Comparison of ENCODE assay signal across 20 mouse cellular contexts in genomic region chr15:80124651-80125050, GRCm38 (mm10). TPM values are rescaled to one million over a fixed set of nuclear protein-coding genes. Genes with fewer than 3 reads are reported as not detected.
DNase-seq lines count a peak whose midpoint lies in the region; ATAC-seq and TF ChIP-seq lines count a peak whose summit lies in the region.
"Had no signal": no experiment of that assay in that cellular context is flagged by ENCODE, and none has a peak within 500 bp of the region (broad histone marks: within the 10 kb centered on the region; RNA-seq: fewer than 3 reads in every experiment).

No protein-coding gene starts in this region.

- H3K4me1 ChIP-seq in lung, embryonic 14.5 days (ENCODE audit: insufficient read depth): no peaks in the 10 kb centered on the region
- peaks cover 8% of the 10 kb centered on the region; the same call in 1 of the 2 replicates for H3K4me1 ChIP-seq in kidney, adult 2 months (ENCODE audit: control insufficient read depth, insufficient read depth, low read length)
- no peaks in the 10 kb centered on the region for H3K4me1 ChIP-seq in midbrain, embryonic 14.5 days (ENCODE audit: control insufficient read depth, insufficient read depth, low read length)
- H3K4me1 ChIP-seq in intestine, embryonic 16.5 days (ENCODE audit: control insufficient read depth, insufficient read depth, low read length): no peaks in the 10 kb centered on the region
- H3K4me1 ChIP-seq: embryonic facial prominence, embryonic 15.5 days; forebrain, embryonic 10.5 days; forebrain, embryonic 15.5 days had no signal

- no peaks in the 10 kb centered on the region for H3K9me3 ChIP-seq in lung, embryonic 14.5 days (ENCODE audit: low read depth, low read length)
- no peaks in the 10 kb centered on the region for H3K9me3 ChIP-seq in midbrain, embryonic 14.5 days (ENCODE audit: control insufficient read depth, low read length)
- H3K9me3 ChIP-seq in intestine, embryonic 16.5 days (ENCODE audit: control insufficient read depth, low read length): no peaks in the 10 kb centered on the region
- H3K9me3 ChIP-seq: embryonic facial prominence, embryonic 15.5 days; forebrain, embryonic 10.5 days; forebrain, embryonic 15.5 days; heart, embryonic 13.5 days had no signal

- H3K4me2 ChIP-seq in lung, embryonic 14.5 days: no peak overlapping the region
- H3K4me2 ChIP-seq in midbrain, embryonic 14.5 days (ENCODE audit: low read length): no peak overlapping the region
- no peak overlapping the region for H3K4me2 ChIP-seq in intestine, embryonic 16.5 days (ENCODE audit: low read depth, low read length)
- H3K4me2 ChIP-seq: embryonic facial prominence, embryonic 15.5 days; forebrain, embryonic 15.5 days; heart, embryonic 13.5 days had no signal

- DNase-seq in lung, embryonic 14.5 days: no peak
- no peak for DNase-seq in lung, postnatal 4 days
- DNase-seq in kidney, adult 2 months: peak; percentile 86
- peak; percentile 88 for DNase-seq in kidney, adult 9 months
- DNase-seq in kidney, postnatal 25 days: peak; percentile 55 to 79
- no peak for DNase-seq in thymus, adult 18-20 months
- DNase-seq in midbrain, embryonic 14.5 days: no peak
- DNase-seq: adrenal gland, adult 8-10 months; cerebellum, adult 11 months; cerebellum, adult 8-10 months; embryo, embryonic 11 days; gastrocnemius, postnatal 36 days; heart, adult 11 months; heart, postnatal 4 days had no signal

- H3K36me3 ChIP-seq in lung, embryonic 14.5 days (ENCODE audit: insufficient read depth): no peaks in the 10 kb centered on the region
- H3K36me3 ChIP-seq in kidney, adult 2 months (ENCODE audit: control insufficient read depth, insufficient read depth, low read length): no peaks in the 10 kb centered on the region
- H3K36me3 ChIP-seq in midbrain, embryonic 14.5 days (ENCODE audit: control insufficient read depth, insufficient read depth, low read length): no peaks in the 10 kb centered on the region
- H3K36me3 ChIP-seq in intestine, embryonic 16.5 days (ENCODE audit: control insufficient read depth, insufficient read depth, low read length): no peaks in the 10 kb centered on the region
- H3K36me3 ChIP-seq: embryonic facial prominence, embryonic 15.5 days; forebrain, embryonic 10.5 days; forebrain, embryonic 15.5 days; heart, embryonic 13.5 days had no signal

- H3K4me3 ChIP-seq in lung, embryonic 14.5 days (ENCODE audit: low read depth, low read length): no peak overlapping the region
- H3K4me3 ChIP-seq in kidney, adult 2 months (ENCODE audit: insufficient read depth, low read depth, low read length): no peak overlapping the region
- H3K4me3 ChIP-seq in midbrain, embryonic 14.5 days (replicated peaks; ENCODE audit: low read depth, low read length): no peak overlapping the region
- H3K4me3 ChIP-seq in intestine, embryonic 16.5 days (ENCODE audit: low read length): no peak overlapping the region
- H3K4me3 ChIP-seq: embryonic facial prominence, embryonic 15.5 days; erythroblast, embryonic 14.5 days; forebrain, embryonic 10.5 days; forebrain, embryonic 15.5 days; heart, embryonic 13.5 days had no signal

- no peak for TF ChIP-seq POLR2A in kidney, adult 2 months (IDR thresholded peaks at IDR 0.05; ENCODE audit: low read depth, low read length)

- no peak overlapping the region for H3K9ac ChIP-seq in lung, embryonic 14.5 days
- no peak overlapping the region for H3K9ac ChIP-seq in midbrain, embryonic 14.5 days (replicated peaks; ENCODE audit: low read length)
- H3K9ac ChIP-seq in intestine, embryonic 16.5 days (ENCODE audit: low read depth, low read length): no peak overlapping the region
- H3K9ac ChIP-seq: embryonic facial prominence, embryonic 15.5 days; forebrain, embryonic 15.5 days had no signal

- H3K27ac ChIP-seq in lung, embryonic 14.5 days (ENCODE audit: low read depth): peak overlapping the region; percentile 78; the same call in 1 of the 2 replicates
- H3K27ac ChIP-seq in kidney, adult 2 months (ENCODE audit: insufficient read depth, low read depth, low read length): no peak overlapping the region
- H3K27ac ChIP-seq in midbrain, embryonic 14.5 days (replicated peaks; ENCODE audit: low read depth, low read length): no peak overlapping the region
- H3K27ac ChIP-seq in intestine, embryonic 16.5 days (ENCODE audit: low read length): no peak overlapping the region
- H3K27ac ChIP-seq: embryonic facial prominence, embryonic 15.5 days; forebrain, embryonic 10.5 days; forebrain, embryonic 15.5 days; heart, embryonic 13.5 days had no signal

- ATAC-seq in lung, embryonic 14.5 days (ENCODE audit: insufficient read depth): no peak
- ATAC-seq in midbrain, embryonic 14.5 days (ENCODE audit: low FRiP score, low TSS enrichment): no peak
- no peak for ATAC-seq in intestine, embryonic 16.5 days
- ATAC-seq: forebrain, embryonic 15.5 days had no signal

- 76% methylated on average over 4 of the region's 4 CpGs for WGBS in lung, embryonic 14.5 days
- WGBS in kidney, adult 2 months: 49% methylated on average over 4 of the region's 4 CpGs
- 82% methylated on average over 4 of the region's 4 CpGs for WGBS in midbrain, embryonic 14.5 days
- WGBS in intestine, embryonic 16.5 days: 77% methylated on average over 4 of the region's 4 CpGs

- H3K27me3 ChIP-seq in lung, embryonic 14.5 days (ENCODE audit: insufficient read depth, low read length): no peaks in the 10 kb centered on the region
- H3K27me3 ChIP-seq in kidney, adult 2 months (replicated peaks; ENCODE audit: control insufficient read depth, insufficient read depth, low read length): no peaks in the 10 kb centered on the region
- H3K27me3 ChIP-seq in midbrain, embryonic 14.5 days (ENCODE audit: control insufficient read depth, insufficient read depth, low read length): no peaks in the 10 kb centered on the region
- H3K27me3 ChIP-seq in intestine, embryonic 16.5 days (replicated peaks; ENCODE audit: control insufficient read depth, insufficient read depth, low read length): no peaks in the 10 kb centered on the region
- H3K27me3 ChIP-seq: embryonic facial prominence, embryonic 15.5 days; forebrain, embryonic 15.5 days; heart, embryonic 13.5 days had no signal

- no peak for TF ChIP-seq CTCF in lung, embryonic 14.5 days (IDR thresholded peaks at IDR 0.05; ENCODE audit: low read depth)
- TF ChIP-seq CTCF in kidney, adult 2 months (conservative IDR thresholded peaks at IDR 0.05; ENCODE audit: insufficient read depth, insufficient read length, low read depth, low read length): no peak

RNA-seq across cellular contexts. Expression of gene Tab1, which starts 8.3 kb away (rescaled TPM):
- polyA plus RNA-seq in lung, embryonic 14.5 days (2014; fragmentation: Nextera tagmentation; extraction: Ambion mirVana): 32.5 and 34.2 TPM in 2 replicates
- polyA plus RNA-seq in kidney, adult 2 months (2012; rRNA removed): 26.7 and 28.5 TPM in 2 replicates
- 37.9 and 42.5 TPM in 2 replicates for polyA plus RNA-seq in midbrain, embryonic 14.5 days (2014; fragmentation: Nextera tagmentation; extraction: Ambion mirVana)
- 28.2 and 29.6 TPM in 2 replicates for polyA plus RNA-seq in intestine, embryonic 16.5 days (2015; fragmentation: Nextera tagmentation; extraction: Ambion mirVana)

RNA-seq across cellular contexts. Expression of gene Rpl3, which starts 33.0 kb away (rescaled TPM):
- 1,315 and 1,365 TPM in 2 replicates for polyA plus RNA-seq in lung, embryonic 14.5 days (2014; fragmentation: Nextera tagmentation; extraction: Ambion mirVana)
- polyA plus RNA-seq in kidney, adult 2 months (2012; rRNA removed): 511 and 689 TPM in 2 replicates
- polyA plus RNA-seq in midbrain, embryonic 14.5 days (2014; fragmentation: Nextera tagmentation; extraction: Ambion mirVana): 681 and 724 TPM in 2 replicates
- 1,018 and 1,133 TPM in 2 replicates for polyA plus RNA-seq in intestine, embryonic 16.5 days (2015; fragmentation: Nextera tagmentation; extraction: Ambion mirVana)

RNA-seq across cellular contexts. Expression of gene Syngr1, which starts 33.5 kb away (rescaled TPM):
- 14.7 and 14.9 TPM in 2 replicates for polyA plus RNA-seq in lung, embryonic 14.5 days (2014; fragmentation: Nextera tagmentation; extraction: Ambion mirVana)
- 94.8 and 106 TPM in 2 replicates for polyA plus RNA-seq in kidney, adult 2 months (2012; rRNA removed)
- polyA plus RNA-seq in midbrain, embryonic 14.5 days (2014; fragmentation: Nextera tagmentation; extraction: Ambion mirVana): 26.3 and 39.4 TPM in 2 replicates
- polyA plus RNA-seq in intestine, embryonic 16.5 days (2015; fragmentation: Nextera tagmentation; extraction: Ambion mirVana): 15.2 and 16.0 TPM in 2 replicates

RNA-seq across cellular contexts. Expression of gene Mgat3, which starts 48.9 kb away (rescaled TPM):
- polyA plus RNA-seq in lung, embryonic 14.5 days (2014; fragmentation: Nextera tagmentation; extraction: Ambion mirVana): 6.1 and 7.7 TPM in 2 replicates
- polyA plus RNA-seq in kidney, adult 2 months (2012; rRNA removed): 70.5 and 77.1 TPM in 2 replicates
- 19.9 and 20.5 TPM in 2 replicates for polyA plus RNA-seq in midbrain, embryonic 14.5 days (2014; fragmentation: Nextera tagmentation; extraction: Ambion mirVana)
- polyA plus RNA-seq in intestine, embryonic 16.5 days (2015; fragmentation: Nextera tagmentation; extraction: Ambion mirVana): 14.8 and 19.7 TPM in 2 replicates
- polyA plus RNA-seq: erythroblast, embryonic 14.5 days had no signal

Comparison
In these comparisons a context has a peak if more than half of its experiments do, and no peak if none do; other contexts are left out.
1. DNase-seq: peak in kidney, adult 2 months (single experiment), kidney, adult 9 months (single experiment) and kidney, postnatal 25 days (2 of 2); none in lung, embryonic 14.5 days (single experiment), lung, postnatal 4 days (0 of 2), thymus, adult 18-20 months (0 of 2) and midbrain, embryonic 14.5 days (single experiment).